Mouse (Mus musculus) forebrain, embryonic 16.5 days (tissue): Measurements from ENCODE around the gene Smpdl3b. TPM values are rescaled to one million over a fixed set of nuclear protein-coding genes. Genes with fewer than 3 reads are reported as not detected.

Source experiments
- ATAC-seq: fragments of 200-750 bp; cut with Nextera tagmentation; 2 replicates; pipeline ENCODE4 v1.8.0; 2017; ENCODE audit warnings: mild to moderate bottlenecking, moderate library complexity
- H3K27ac ChIP-seq: fragments of 300-500 bp; sonication (generic); 2 replicates; pipeline ENCODE4 v1.5.1; 2014; ENCODE audit warnings: low read length, control low read depth
- H3K27me3 ChIP-seq: fragments of 300-500 bp; sonication (generic); replicated peaks from 2 replicates; pipeline ENCODE4 v1.6.1; 2014; ENCODE audit warnings: low read length; ENCODE audit not compliant: control insufficient read depth, insufficient read depth
- H3K36me3 ChIP-seq: fragments of 300-500 bp; sonication (generic); 2 replicates; pipeline ENCODE4 v1.6.1; 2014; ENCODE audit not compliant: control insufficient read depth, insufficient read depth
- H3K4me1 ChIP-seq: fragments of 300-500 bp; sonication (generic); replicated peaks from 2 replicates; pipeline ENCODE4 v1.6.1; 2014; ENCODE audit warnings: low read length; ENCODE audit not compliant: control insufficient read depth, insufficient read depth
- H3K4me2 ChIP-seq: fragments of 300-500 bp; sonication (generic); 2 replicates; pipeline ENCODE4 v1.6.1; 2014; ENCODE audit warnings: mild to moderate bottlenecking, low read length, control low read depth
- H3K4me3 ChIP-seq: fragments of 300-500 bp; sonication (generic); replicated peaks from 2 replicates; pipeline ENCODE4 v1.5.1; 2014; ENCODE audit warnings: mild to moderate bottlenecking, low read length, control low read depth
- H3K9ac ChIP-seq: fragments of 300-500 bp; sonication (generic); replicated peaks from 2 replicates; pipeline ENCODE4 v1.6.1; 2014; ENCODE audit warnings: low read depth, low read length, control low read depth
- H3K9me3 ChIP-seq: fragments of 300-500 bp; sonication (generic); 2 replicates; pipeline ENCODE4 v1.6.1; 2016; ENCODE audit warnings: low read length; ENCODE audit not compliant: control insufficient read depth
- WGBS: fragments of 180-500 bp; shearing (Covaris S2); extraction: QIAGEN DNeasy Blood & Tissue Kit; methylation state at CpG from one replicate; pipeline ENCODE4 v1.1.7; 2014; 5-methylcytosine and 5-hydroxymethylcytosine counted together
- polyA plus RNA-seq: library from polyadenylated mRNA; unstranded; fragments of >200 nt; fragmentation: Nextera tagmentation; extraction: Ambion mirVana; gene quantifications from 2 replicates; pipeline ENCODE4 v1.2.1, GENCODE M21; 2015

The Smpdl3b gene
- polyA plus RNA-seq, 1 experiment from 2014 or later, result 1.0 TPM

GRCm38 (mm10) chr4:132728233-132728632 lies 28.8 kb downstream of the Smpdl3b start:
- WGBS, result 91% methylated on average over 8 of the region's 8 CpGs
- ATAC-seq, result no peak
- peaks cover 9% of the 10 kb centered on the region for H3K4me1 ChIP-seq

GRCm38 (mm10) chr4:132718251-132718650 lies 38.8 kb downstream of the Smpdl3b start:
- Histone ChIP-seq H3K27me3 (no peaks in the 10 kb centered on the region), H3K36me3 (peaks cover 22% of the 10 kb centered on the region), H3K4me1 (no peaks in the 10 kb centered on the region), H3K9me3 (no peaks in the 10 kb centered on the region), H3K9ac (no peak overlapping the region), H3K4me3 (no peak overlapping the region), H3K27ac (no peak overlapping the region), H3K4me2 (no peak overlapping the region)
- 97% methylated on average over 1 of the region's 1 CpGs for WGBS
- no peak for ATAC-seq

More at GRCm38 (mm10) chr4:132728233-132728632, 28.8 kb downstream of the Smpdl3b start:
- Histone ChIP-seq H3K4me3 (no peak overlapping the region), H3K36me3 (no peaks in the 10 kb centered on the region), H3K27me3 (no peaks in the 10 kb centered on the region), H3K4me2 (no peak overlapping the region), H3K27ac (no peak overlapping the region), H3K9me3 (no peaks in the 10 kb centered on the region), H3K9ac (no peak overlapping the region)

- ATAC-seq, result no peak
- 95% methylated on average over 7 of the region's 7 CpGs for WGBS
Observed at GRCm38 (mm10) chr4:132713181-132713580, 43.9 kb downstream of the Smpdl3b start.

GRCm38 (mm10) chr4:132706885-132707284 lies 50.2 kb downstream of the Smpdl3b start:
- Histone ChIP-seq H3K4me2 (no peak overlapping the region), H3K9ac (no peak overlapping the region), H3K9me3 (no peaks in the 10 kb centered on the region), H3K27ac (no peak overlapping the region), H3K36me3 (peaks cover 32% of the 10 kb centered on the region), H3K27me3 (no peaks in the 10 kb centered on the region), H3K4me3 (no peak overlapping the region), H3K4me1 (no peaks in the 10 kb centered on the region)
- WGBS, result 94% methylated on average over 8 of the region's 8 CpGs
- no peak for ATAC-seq

More at GRCm38 (mm10) chr4:132713181-132713580, 43.9 kb downstream of the Smpdl3b start:
- Histone ChIP-seq H3K4me3 (no peak overlapping the region), H3K9me3 (no peaks in the 10 kb centered on the region), H3K4me1 (no peaks in the 10 kb centered on the region), H3K4me2 (no peak overlapping the region), H3K36me3 (peaks cover 31% of the 10 kb centered on the region), H3K27ac (no peak overlapping the region), H3K9ac (no peak overlapping the region), H3K27me3 (no peaks in the 10 kb centered on the region)

- Histone ChIP-seq H3K9ac (no peak overlapping the region), H3K27me3 (no peaks in the 10 kb centered on the region), H3K9me3 (no peaks in the 10 kb centered on the region), H3K27ac (no peak overlapping the region), H3K36me3 (peaks cover 30% of the 10 kb centered on the region), H3K4me2 (no peak overlapping the region), H3K4me3 (no peak overlapping the region), H3K4me1 (no peaks in the 10 kb centered on the region)
- 100% methylated on average over 5 of the region's 5 CpGs for WGBS
- ATAC-seq, result no peak
Observed at GRCm38 (mm10) chr4:132702076-132702475, 55.0 kb downstream of the Smpdl3b start.

- peaks cover 20% of the 10 kb centered on the region; the same call in 1 of the 2 replicates for H3K36me3 ChIP-seq
- no peaks in the 10 kb centered on the region for H3K27me3 ChIP-seq
- no peaks in the 10 kb centered on the region for H3K9me3 ChIP-seq
- H3K4me2 ChIP-seq, result no peak overlapping the region
- WGBS, result 93% methylated on average over 3 of the region's 3 CpGs
- no peak for ATAC-seq
- no peak overlapping the region for H3K4me3 ChIP-seq
- no peak overlapping the region for H3K27ac ChIP-seq
- H3K9ac ChIP-seq, result no peak overlapping the region
- no peaks in the 10 kb centered on the region for H3K4me1 ChIP-seq
Observed at GRCm38 (mm10) chr4:132693366-132693765, 63.7 kb downstream of the Smpdl3b start.

DNA sequence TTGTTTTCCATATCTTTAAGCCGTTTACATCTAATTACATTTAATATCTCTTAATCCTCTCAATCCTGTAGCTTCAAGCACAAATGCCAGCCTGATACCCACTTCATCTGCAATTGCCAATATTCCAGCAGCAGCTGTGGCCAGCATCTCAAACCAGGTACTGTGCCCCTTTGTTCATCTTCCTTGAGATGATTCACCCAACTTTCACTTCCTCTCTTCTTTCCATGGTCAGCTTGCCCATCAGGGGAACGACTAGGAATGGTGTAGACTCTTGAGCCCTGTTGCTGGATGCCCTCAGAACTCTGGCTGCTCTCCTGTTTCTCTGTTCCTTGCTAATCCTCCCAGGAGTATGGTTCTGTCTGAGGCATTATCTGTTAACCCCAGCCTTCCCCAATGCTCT lies 67.4 kb downstream of the Smpdl3b start:
- Histone ChIP-seq H3K9me3 (no peaks in the 10 kb centered on the region), H3K27ac (no peak overlapping the region), H3K4me1 (no peaks in the 10 kb centered on the region), H3K36me3 (peaks cover 18% of the 10 kb centered on the region; the same call in 1 of the 2 replicates), H3K9ac (no peak overlapping the region), H3K4me3 (no peak overlapping the region), H3K4me2 (no peak overlapping the region), H3K27me3 (no peaks in the 10 kb centered on the region)
- WGBS, result 89% methylated on average over 2 of the region's 2 CpGs
- ATAC-seq, result no peak

Other genes starting within 250 kb of the Smpdl3b start
- gene Sesn2, start 246.8 kb downstream of the Smpdl3b start, polyA plus RNA-seq, result 6.1 and 8.3 TPM in 2 replicates
- 1,102 and 1,203 TPM in 2 replicates for gene Atpif1, start 223.6 kb downstream of the Smpdl3b start, polyA plus RNA-seq
- 132 and 140 TPM in 2 replicates for gene Dnajc8, start 221.7 kb downstream of the Smpdl3b start, polyA plus RNA-seq
- gene Ptafr, start 193.2 kb downstream of the Smpdl3b start, polyA plus RNA-seq, result 0.25 and 0.39 TPM in 2 replicates
- gene Eya3, start 118.3 kb downstream of the Smpdl3b start, polyA plus RNA-seq, result 17.6 and 18.4 TPM in 2 replicates
- gene Xkr8, start 24.7 kb downstream of the Smpdl3b start, polyA plus RNA-seq, result 4.7 TPM in 2 replicates
- 55.8 and 61.7 TPM in 2 replicates for gene Rpa2, start 11.1 kb upstream of the Smpdl3b start, polyA plus RNA-seq
- 0.18 and 0.37 TPM in 2 replicates for gene Themis2, start 39.1 kb upstream of the Smpdl3b start, polyA plus RNA-seq
- gene Ppp1r8, start 85.9 kb upstream of the Smpdl3b start, polyA plus RNA-seq, result 62.7 and 66.2 TPM in 2 replicates
- gene Stx12, start 127.3 kb upstream of the Smpdl3b start, polyA plus RNA-seq, result 164 and 177 TPM in 2 replicates
- gene Fam76a, start 165.3 kb upstream of the Smpdl3b start, polyA plus RNA-seq, result 51.0 and 53.4 TPM in 2 replicates
- gene Fgr, start 216.8 kb upstream of the Smpdl3b start, polyA plus RNA-seq, result not detected in 2 replicates